26 mouse cellular contexts compared by ENCODE assay signal in the genomic region with DNA sequence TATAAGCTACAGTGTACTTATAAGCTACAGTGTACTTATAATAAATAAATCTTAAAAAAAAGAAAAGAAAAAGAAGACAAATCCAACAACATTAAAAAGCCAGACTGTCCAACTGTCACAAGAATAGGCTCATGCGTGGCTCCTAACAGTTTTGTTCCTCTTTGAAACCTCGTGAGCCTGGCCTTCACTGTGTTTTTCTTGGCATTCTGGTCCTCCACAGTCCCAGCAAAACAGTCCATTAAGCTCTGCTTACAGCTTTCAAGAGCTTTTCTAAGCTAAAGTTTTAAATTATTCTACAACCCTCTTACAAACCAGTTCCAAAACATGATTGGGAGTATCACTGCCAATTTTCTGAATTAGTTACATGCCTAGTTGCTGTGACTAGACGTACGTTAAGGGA. TPM values are rescaled to one million over a fixed set of nuclear protein-coding genes. Genes with fewer than 3 reads are reported as not detected.
DNase-seq lines count a peak whose midpoint lies in the region; ATAC-seq and TF ChIP-seq lines count a peak whose summit lies in the region.
"Had no signal": no experiment of that assay in that cellular context is flagged by ENCODE, and none has a peak within 500 bp of the region (broad histone marks: within the 10 kb centered on the region; RNA-seq: fewer than 3 reads in every experiment).

No protein-coding gene starts in this region.

- TF ChIP-seq CTCF in kidney, postnatal 0 days (IDR thresholded peaks at IDR 0.05; ENCODE audit: low read depth) = no peak

- peak; percentile 52 for DNase-seq in adrenal gland, postnatal 10 days
- DNase-seq in adrenal gland, postnatal 25 days = no peak
- DNase-seq in kidney, postnatal 0 days (ENCODE audit: low spot score) = peak; percentile 43
- DNase-seq in adipocyte (ENCODE audit: low spot score) = peak; percentile 87
- peak; percentile 34 to 56 for DNase-seq in adrenal gland, postnatal 36 days
- DNase-seq in gastrocnemius, postnatal 4 days (ENCODE audit: low spot score in 2 of 2) = no peak
- DNase-seq: cerebellum, adult 11-12 months; cerebellum, adult 8-10 months; cerebellum, postnatal 10 days; cerebellum, postnatal 36 days; embryo, embryonic 11 days; gastrocnemius, postnatal 25 days; kidney, adult 2 months had no signal

- H3K27me3 ChIP-seq in kidney, postnatal 0 days (ENCODE audit: insufficient read depth, low read length) = no peaks in the 10 kb centered on the region
- no peaks in the 10 kb centered on the region for H3K27me3 ChIP-seq in kidney, embryonic 16.5 days (ENCODE audit: insufficient read depth, low read length)
- peaks cover 3% of the 10 kb centered on the region; the same call in 1 of the 2 replicates for H3K27me3 ChIP-seq in hindbrain, embryonic 13.5 days
- H3K27me3 ChIP-seq: embryonic facial prominence, embryonic 15.5 days; forebrain, embryonic 15.5 days had no signal

- 46% methylated on average over 4 of the region's 4 CpGs for WGBS in kidney, postnatal 0 days
- 48% methylated on average over 4 of the region's 4 CpGs for WGBS in kidney, embryonic 16.5 days
- WGBS in hindbrain, embryonic 13.5 days = 74% methylated on average over 4 of the region's 4 CpGs

- H3K27ac ChIP-seq in kidney, postnatal 0 days = no peak overlapping the region
- H3K27ac ChIP-seq in kidney, embryonic 16.5 days (ENCODE audit: low read length) = no peak overlapping the region
- no peak overlapping the region for H3K27ac ChIP-seq in hindbrain, embryonic 13.5 days
- H3K27ac ChIP-seq: embryonic facial prominence, embryonic 15.5 days; forebrain, embryonic 12.5 days; forebrain, embryonic 15.5 days; hindbrain, embryonic 10.5 days; hindbrain, embryonic 14.5 days; hindbrain, postnatal 0 days had no signal

- H3K4me1 ChIP-seq in kidney, postnatal 0 days (replicated peaks; ENCODE audit: insufficient read depth, low read length) = no peaks in the 10 kb centered on the region
- H3K4me1 ChIP-seq in kidney, embryonic 16.5 days (ENCODE audit: insufficient read depth, low read length) = no peaks in the 10 kb centered on the region
- H3K4me1 ChIP-seq in hindbrain, embryonic 13.5 days (replicated peaks) = no peaks in the 10 kb centered on the region
- H3K4me1 ChIP-seq: embryonic facial prominence, embryonic 15.5 days; forebrain, embryonic 12.5 days; forebrain, embryonic 15.5 days; hindbrain, embryonic 10.5 days had no signal

- 0 out of 2 replicates have a peak, but pooled peaks cover 3% of the 10 kb centered on the region for H3K36me3 ChIP-seq in kidney, postnatal 0 days (ENCODE audit: insufficient read depth, low read length)
- 0 out of 2 replicates have a peak, but pooled peaks cover 4% of the 10 kb centered on the region for H3K36me3 ChIP-seq in kidney, embryonic 16.5 days (ENCODE audit: insufficient read depth, low read length)
- H3K36me3 ChIP-seq in hindbrain, embryonic 13.5 days = peaks cover 8% of the 10 kb centered on the region

- no peaks in the 10 kb centered on the region for H3K9me3 ChIP-seq in kidney, postnatal 0 days (replicated peaks; ENCODE audit: low read length)
- no peaks in the 10 kb centered on the region; the same call in 1 of the 2 replicates for H3K9me3 ChIP-seq in kidney, embryonic 16.5 days (ENCODE audit: low read length)
- no peaks in the 10 kb centered on the region for H3K9me3 ChIP-seq in hindbrain, embryonic 13.5 days
- H3K9me3 ChIP-seq: embryonic facial prominence, embryonic 15.5 days; forebrain, embryonic 12.5 days; forebrain, embryonic 15.5 days; hindbrain, embryonic 10.5 days had no signal

- ATAC-seq in kidney, postnatal 0 days (replicated peaks; ENCODE audit: low FRiP score, low read depth) = no peak
- no peak for ATAC-seq in kidney, embryonic 16.5 days (ENCODE audit: low FRiP score, low TSS enrichment)
- no peak for ATAC-seq in hindbrain, embryonic 13.5 days (ENCODE audit: low FRiP score)
- ATAC-seq: activated CD4-positive, CD25-positive, alpha-beta regulatory T cell, adult 4 months; CD4-positive, CD25-positive, alpha-beta regulatory T cell, adult 4 months; forebrain, embryonic 15.5 days; hindbrain, postnatal 0 days; inflammation-experienced regulatory T-cells, adult 6 months; intestine, embryonic 16.5 days had no signal

- H3K4me3 ChIP-seq in kidney, postnatal 0 days (replicated peaks; ENCODE audit: low read depth, low read length) = no peak overlapping the region
- no peak overlapping the region for H3K4me3 ChIP-seq in kidney, embryonic 16.5 days (ENCODE audit: low read length)
- no peak overlapping the region for H3K4me3 ChIP-seq in hindbrain, embryonic 13.5 days
- H3K4me3 ChIP-seq: embryonic facial prominence, embryonic 15.5 days; forebrain, embryonic 12.5 days; forebrain, embryonic 15.5 days; hindbrain, embryonic 10.5 days had no signal

- H3K9ac ChIP-seq in kidney, postnatal 0 days (ENCODE audit: low read depth, low read length) = no peak overlapping the region
- H3K9ac ChIP-seq in kidney, embryonic 16.5 days (replicated peaks; ENCODE audit: low read length) = no peak overlapping the region
- no peak overlapping the region for H3K9ac ChIP-seq in hindbrain, embryonic 13.5 days
- H3K9ac ChIP-seq: embryonic facial prominence, embryonic 15.5 days; forebrain, embryonic 12.5 days; forebrain, embryonic 15.5 days; hindbrain, embryonic 14.5 days had no signal

- H3K4me2 ChIP-seq in kidney, postnatal 0 days (ENCODE audit: low read length) = no peak overlapping the region
- H3K4me2 ChIP-seq in kidney, embryonic 16.5 days (replicated peaks; ENCODE audit: low read depth, low read length) = no peak overlapping the region
- H3K4me2 ChIP-seq in hindbrain, embryonic 13.5 days = no peak overlapping the region
- H3K4me2 ChIP-seq: embryonic facial prominence, embryonic 15.5 days; forebrain, embryonic 12.5 days; forebrain, embryonic 15.5 days; heart, embryonic 11.5 days; hindbrain, embryonic 14.5 days had no signal

RNA-seq across cellular contexts. Expression of a gene that starts 6.7 kb away (rescaled TPM):
- total RNA-seq in adrenal gland, postnatal 10 days (2021) = 10 to 100 TPM; 35.3 to 58.0 TPM
- 63.0 and 66.6 TPM in 2 replicates for total RNA-seq in adrenal gland, postnatal 25 days (2021)
- polyA plus RNA-seq in kidney, postnatal 0 days (2015; fragmentation: Nextera tagmentation; extraction: Ambion mirVana) = 19.5 and 19.7 TPM in 2 replicates
- 26.4 and 29.5 TPM in 2 replicates for polyA plus RNA-seq in kidney, embryonic 16.5 days (2015; fragmentation: Nextera tagmentation; extraction: Ambion mirVana)
- 10 to 100 TPM; 48.5 to 52.1 TPM for total RNA-seq in adrenal gland, postnatal 36 days (2021)
- total RNA-seq in gastrocnemius, postnatal 4 days (2021) = 10 to 100 TPM; 38.7 to 46.6 TPM
- 35.5 and 37.8 TPM in 2 replicates for polyA plus RNA-seq in hindbrain, embryonic 13.5 days (2015; fragmentation: Nextera tagmentation; extraction: Ambion mirVana)

RNA-seq across cellular contexts. Expression of a gene that starts 18.8 kb away (rescaled TPM):
- total RNA-seq in adrenal gland, postnatal 10 days (2021) = 10 to 100 TPM; 30.7 to 41.3 TPM
- total RNA-seq in adrenal gland, postnatal 25 days (2021) = 30.9 and 37.3 TPM in 2 replicates
- 8.8 and 9.8 TPM in 2 replicates for polyA plus RNA-seq in kidney, postnatal 0 days (2015; fragmentation: Nextera tagmentation; extraction: Ambion mirVana)
- polyA plus RNA-seq in kidney, embryonic 16.5 days (2015; fragmentation: Nextera tagmentation; extraction: Ambion mirVana) = 13.5 and 14.5 TPM in 2 replicates
- 10 to 100 TPM; 34.9 to 36.4 TPM for total RNA-seq in adrenal gland, postnatal 36 days (2021)
- total RNA-seq in gastrocnemius, postnatal 4 days (2021) = 10 to 100 TPM; 19.4 to 20.6 TPM
- 30.9 and 32.6 TPM in 2 replicates for polyA plus RNA-seq in hindbrain, embryonic 13.5 days (2015; fragmentation: Nextera tagmentation; extraction: Ambion mirVana)

RNA-seq across cellular contexts. Expression of a gene that starts 18.8 kb away (rescaled TPM):
- total RNA-seq in adrenal gland, postnatal 10 days (2021) = 100 to 1,000 TPM in 1 of 2 experiments, 10 to 100 TPM in 1; 98.8 to 111 TPM
- 94.7 and 95.8 TPM in 2 replicates for total RNA-seq in adrenal gland, postnatal 25 days (2021)
- polyA plus RNA-seq in kidney, postnatal 0 days (2015; fragmentation: Nextera tagmentation; extraction: Ambion mirVana) = 137 and 143 TPM in 2 replicates
- 135 and 144 TPM in 2 replicates for polyA plus RNA-seq in kidney, embryonic 16.5 days (2015; fragmentation: Nextera tagmentation; extraction: Ambion mirVana)
- 10 to 100 TPM; 87.4 to 99.4 TPM for total RNA-seq in adrenal gland, postnatal 36 days (2021)
- 10 to 100 TPM; 41.5 to 51.8 TPM for total RNA-seq in gastrocnemius, postnatal 4 days (2021)
- 111 and 113 TPM in 2 replicates for polyA plus RNA-seq in hindbrain, embryonic 13.5 days (2015; fragmentation: Nextera tagmentation; extraction: Ambion mirVana)

Comparison
In these comparisons a context has a peak if more than half of its experiments do, and no peak if none do; other contexts are left out.
1. DNase-seq: peak in adrenal gland, postnatal 10 days (single experiment), kidney, postnatal 0 days (single experiment), adipocyte (single experiment) and adrenal gland, postnatal 36 days (2 of 2); none in adrenal gland, postnatal 25 days (single experiment) and gastrocnemius, postnatal 4 days (0 of 2).